Mouse (Mus musculus): Measurements from ENCODE around the gene Elovl4. TPM values are rescaled to one million over a fixed set of nuclear protein-coding genes. Genes with fewer than 3 reads are reported as not detected.

Gene Elovl4
- polyA plus RNA-seq, 1 experiment from 2014 or later, result 87.3 TPM

GRCm38 (mm10) chr9:83731877-83732276 is 74.2 kb downstream of the Elovl4 start:
- ATAC-seq, result no peak
- no peak overlapping the region for H3K27ac ChIP-seq (ENCODE audit: low read length)
- no peaks in the 10 kb centered on the region for H3K9me3 ChIP-seq (ENCODE audit: control insufficient read depth, low read length)
- H3K4me2 ChIP-seq (ENCODE audit: low read length), result no peak overlapping the region
- no peak overlapping the region for H3K4me3 ChIP-seq (replicated peaks; ENCODE audit: low read length)
- H3K36me3 ChIP-seq (ENCODE audit: control insufficient read depth, insufficient read depth), result no peaks in the 10 kb centered on the region
- 72% methylated on average over 2 of the region's 2 CpGs for WGBS
- H3K9ac ChIP-seq (replicated peaks; ENCODE audit: low read depth, low read length), result no peak overlapping the region
- no peaks in the 10 kb centered on the region for H3K27me3 ChIP-seq (replicated peaks; ENCODE audit: control insufficient read depth, insufficient read depth, low read length)
- peaks cover 3% of the 10 kb centered on the region; the same call in 1 of the 2 replicates for H3K4me1 ChIP-seq (replicated peaks; ENCODE audit: control insufficient read depth, insufficient read depth, low read length)

- Histone ChIP-seq H3K4me2 (ENCODE audit: low read length) (no peak overlapping the region), H3K36me3 (ENCODE audit: control insufficient read depth, insufficient read depth) (no peaks in the 10 kb centered on the region), H3K4me1 (replicated peaks; ENCODE audit: control insufficient read depth, insufficient read depth, low read length) (peaks cover 3% of the 10 kb centered on the region; the same call in 1 of the 2 replicates), H3K9ac (replicated peaks; ENCODE audit: low read depth, low read length) (no peak overlapping the region), H3K27ac (ENCODE audit: low read length) (no peak overlapping the region), H3K4me3 (replicated peaks; ENCODE audit: low read length) (no peak overlapping the region), H3K9me3 (ENCODE audit: control insufficient read depth, low read length) (no peaks in the 10 kb centered on the region), H3K27me3 (replicated peaks; ENCODE audit: control insufficient read depth, insufficient read depth, low read length) (no peaks in the 10 kb centered on the region)
- 67% methylated on average over 7 of the region's 7 CpGs for WGBS
- no peak for ATAC-seq
Measured at GRCm38 (mm10) chr9:83730836-83731235, 75.2 kb downstream of the Elovl4 start.

Other genes with a start within 250 kb of the Elovl4 start
- gene Ttk, start 28.4 kb upstream of the Elovl4 start, polyA plus RNA-seq (2015; fragmentation: Nextera tagmentation; extraction: Ambion mirVana), result 14.0 and 18.3 TPM in 2 replicates
- gene Bckdhb, start 118.9 kb upstream of the Elovl4 start, polyA plus RNA-seq (2015; fragmentation: Nextera tagmentation; extraction: Ambion mirVana), result 35.8 and 42.1 TPM in 2 replicates